Mouse (Mus musculus) thymus, postnatal 10 days (tissue): ENCODE results near the gene Nat8.
"Not testable (repeated sequence)": the region's sequence is repeated elsewhere in the genome, so short reads cannot be mapped to it uniquely, and the experiment has no call there.

Experiments
- DNase-seq, 2 experiments: peaks; one replicate each; pipeline ENCODE4 v3.0.0; 2021; ENCODE audit warnings: low spot score in 2 of 2

The Nat8 gene

DNA sequence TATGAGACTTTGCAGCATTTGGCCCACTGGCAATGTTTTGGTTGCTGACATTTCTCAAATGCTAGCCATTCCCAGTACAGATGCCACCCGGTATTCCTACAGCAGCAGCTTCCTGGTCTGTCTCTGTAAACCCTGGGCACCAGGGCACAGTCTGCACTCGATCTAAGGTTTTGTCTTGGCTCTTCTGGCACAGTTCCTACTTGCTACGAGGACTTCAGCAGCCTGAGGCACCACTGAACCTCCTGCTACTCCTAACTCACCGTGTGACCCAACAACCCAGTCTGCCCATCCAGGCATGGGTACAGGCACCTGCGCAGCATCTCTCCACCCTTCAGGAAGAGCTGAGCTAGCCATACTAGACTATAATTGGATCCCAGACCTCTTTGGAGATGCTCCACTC is 4.2 kb upstream of the Nat8 start:
- DNase-seq = not testable (repeated sequence)

DNA sequence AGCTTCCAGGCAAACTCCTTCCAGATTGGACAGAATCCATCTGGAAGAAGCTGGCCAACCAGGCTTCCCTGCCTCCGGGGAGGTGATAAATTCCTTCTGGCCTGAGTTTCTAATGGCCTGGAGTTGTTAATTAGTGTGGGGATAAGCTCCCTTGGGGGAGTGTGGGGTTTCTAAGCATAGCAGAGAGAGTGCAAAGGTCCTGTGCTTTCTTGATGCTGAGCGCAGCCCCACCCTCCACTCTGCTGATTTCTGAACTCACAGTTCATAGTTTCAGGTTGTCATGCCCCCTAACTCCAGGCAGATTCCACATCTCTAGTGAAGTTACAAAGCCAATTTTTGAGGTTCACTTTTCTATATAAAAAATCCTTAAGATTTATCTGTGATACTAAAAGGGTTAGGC is 3.2 kb upstream of the Nat8 start:
- not testable (repeated sequence) for DNase-seq

DNA sequence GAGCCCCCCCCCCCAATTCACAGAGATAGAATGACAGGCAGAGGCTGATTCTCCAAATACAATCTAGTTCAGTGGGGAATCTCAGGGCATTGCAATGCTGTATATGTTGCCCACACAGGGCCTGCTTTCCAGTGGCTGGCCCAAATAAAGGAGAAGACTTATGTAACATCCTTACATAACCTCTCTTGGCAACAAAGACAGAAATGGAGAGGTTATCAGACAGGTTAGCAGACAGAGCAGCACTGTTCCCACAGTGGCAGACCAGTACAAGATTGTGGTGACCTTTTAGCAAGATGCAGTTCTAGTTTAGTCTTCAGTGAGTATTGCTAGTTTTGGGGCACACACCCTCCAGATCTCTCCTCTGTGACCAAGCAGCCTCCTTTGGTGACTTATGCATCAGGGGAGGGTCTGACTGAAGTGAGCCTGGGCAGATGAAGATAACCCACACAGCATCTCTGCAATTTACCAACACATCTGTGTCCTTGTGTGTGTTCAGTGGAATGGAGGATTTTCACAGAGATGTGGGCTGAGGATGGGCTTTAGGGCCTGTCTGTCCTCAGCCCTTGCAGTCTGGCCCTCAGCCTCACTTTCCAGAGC is 2.7 kb upstream of the Nat8 start:
- DNase-seq = not testable (repeated sequence)

DNA sequence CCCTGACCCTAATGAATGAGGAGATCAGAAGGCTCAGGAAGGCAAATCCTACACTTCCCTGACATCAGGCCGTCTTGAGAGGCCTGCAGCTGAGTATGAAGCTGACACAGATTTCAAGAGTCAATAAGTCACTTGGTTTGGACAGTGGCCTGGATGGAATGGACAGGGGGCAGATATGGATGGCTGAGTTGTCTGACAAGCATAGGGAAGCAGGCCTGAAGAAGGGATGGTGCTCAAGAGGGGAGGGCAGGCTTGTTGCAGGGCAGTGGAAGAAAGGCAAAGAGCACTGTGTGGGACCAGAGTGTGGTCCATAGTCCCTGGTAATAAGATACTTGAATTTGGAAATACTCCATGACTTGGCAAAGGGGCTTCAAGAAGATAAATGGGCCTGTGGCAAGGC is 2.4 kb downstream of the Nat8 start:
- DNase-seq = no peak

DNA sequence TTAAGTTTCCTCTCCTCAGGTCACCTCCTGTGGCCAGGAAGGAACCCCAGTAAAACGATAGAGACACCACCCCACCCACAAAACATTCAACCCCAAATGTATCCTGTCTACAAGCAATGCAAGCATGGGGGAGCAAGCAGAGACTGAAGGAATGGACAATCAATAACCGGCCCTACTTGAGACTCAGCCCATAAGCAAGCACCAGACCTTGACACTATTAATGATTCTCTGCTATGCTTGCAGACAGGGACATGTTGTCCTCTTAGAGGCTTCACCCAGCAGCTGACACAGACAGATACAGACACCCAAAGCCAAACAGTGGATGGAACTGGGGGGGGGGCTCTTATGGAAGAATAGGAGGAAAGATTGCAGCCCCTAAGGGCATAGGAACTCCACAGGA is 6.0 kb downstream of the Nat8 start:
- DNase-seq = no peak

DNA sequence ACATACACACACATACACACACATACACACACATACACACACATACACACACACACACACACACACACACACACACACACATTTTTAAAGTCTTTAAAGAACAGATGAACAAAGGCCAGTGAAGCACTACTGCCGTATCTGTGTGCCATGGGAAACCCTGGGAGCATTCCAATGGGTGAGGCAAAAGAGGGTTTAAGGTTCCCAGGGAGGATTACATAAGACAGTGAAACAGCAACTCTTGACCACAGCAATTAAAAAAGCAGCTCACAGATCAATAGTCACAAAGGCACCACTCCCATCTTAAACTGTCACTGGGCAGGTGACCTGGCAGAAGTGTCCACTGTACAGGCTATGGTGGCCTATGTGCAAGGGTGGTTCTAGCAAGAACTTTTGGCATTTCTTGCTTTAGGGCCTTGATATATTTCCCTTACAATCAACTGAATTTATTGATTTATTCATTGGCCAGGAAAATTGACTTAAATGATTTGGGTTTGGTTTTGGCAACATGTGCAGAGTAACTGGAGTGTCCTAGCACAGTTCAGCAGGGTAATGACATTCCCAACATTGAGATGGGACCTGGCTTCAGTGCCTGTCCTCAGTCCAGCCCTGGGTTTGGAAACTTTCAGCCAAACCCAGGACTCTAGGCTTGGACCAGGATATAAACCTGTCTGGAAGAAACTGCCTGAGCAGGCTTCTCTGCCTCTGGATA is 8.3 kb downstream of the Nat8 start:
- DNase-seq = no peak

DNA sequence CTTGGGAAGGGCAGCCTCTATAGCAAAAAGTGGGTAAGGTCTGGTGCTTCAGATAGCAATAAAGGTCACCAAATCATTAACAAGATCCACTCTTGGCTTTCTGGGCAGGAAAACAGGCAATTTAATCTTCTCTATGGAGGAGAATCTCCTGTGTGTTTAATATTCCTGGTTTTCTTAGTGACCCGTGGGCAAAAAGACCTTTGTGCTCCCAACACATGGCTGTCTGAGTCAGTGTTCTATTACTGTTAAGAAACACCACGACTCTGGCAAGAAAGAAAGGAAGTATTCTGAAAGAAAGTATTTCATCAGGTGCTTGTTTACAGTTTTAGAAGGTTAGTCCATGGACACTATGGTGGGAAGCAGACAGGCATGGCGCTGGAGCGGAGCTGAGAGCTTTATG is 9.6 kb downstream of the Nat8 start:
- no peak for DNase-seq

DNA sequence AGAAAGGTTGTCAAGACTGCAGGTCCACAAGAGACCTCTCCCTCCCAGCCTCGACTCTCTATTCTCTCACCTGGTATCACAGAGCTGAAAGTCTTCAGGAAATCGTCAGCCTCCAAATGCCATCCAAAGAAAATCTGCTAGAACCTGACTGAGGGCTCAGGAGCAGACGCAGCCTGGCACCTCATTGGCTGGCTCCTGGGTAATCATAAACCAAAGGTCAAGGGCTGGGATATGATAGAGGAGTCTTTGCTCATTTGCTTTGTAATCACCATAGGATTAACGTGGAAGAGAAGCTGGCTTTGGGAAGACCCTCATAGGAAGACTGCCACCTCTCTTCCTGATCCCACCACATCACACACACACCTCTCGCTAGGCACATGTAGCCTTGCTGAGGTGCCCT is 11.0 kb downstream of the Nat8 start, which contains the start of the genes Nat8f6 and Nat8f5:
Gene Nat8f6, minus strand, starts transcription at position 118 of the 400 bp plus-strand sequence.
Gene Nat8f5, minus strand, starts transcription at position 136 of the 400 bp plus-strand sequence.
- DNase-seq = no peak

DNA sequence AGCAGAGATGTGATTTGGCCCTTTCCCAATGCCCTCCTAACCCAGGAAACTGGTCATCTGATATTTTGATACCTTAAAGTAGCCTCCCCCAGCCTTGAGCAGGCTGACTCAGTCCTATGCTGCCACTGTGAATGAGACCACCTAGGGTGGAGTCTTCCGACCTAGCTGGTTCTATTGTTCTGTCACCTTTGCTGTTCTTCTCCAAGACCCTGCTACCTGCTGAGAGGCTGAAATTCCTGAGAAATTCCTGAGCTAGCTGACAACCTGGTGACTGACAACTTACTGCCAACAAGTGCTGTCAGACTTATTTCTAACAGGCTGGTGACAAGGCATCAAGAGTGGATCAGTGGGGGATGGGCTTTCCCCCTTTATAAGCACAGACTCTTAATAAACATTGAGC is 13.5 kb downstream of the Nat8 start:
- no peak for DNase-seq

DNA sequence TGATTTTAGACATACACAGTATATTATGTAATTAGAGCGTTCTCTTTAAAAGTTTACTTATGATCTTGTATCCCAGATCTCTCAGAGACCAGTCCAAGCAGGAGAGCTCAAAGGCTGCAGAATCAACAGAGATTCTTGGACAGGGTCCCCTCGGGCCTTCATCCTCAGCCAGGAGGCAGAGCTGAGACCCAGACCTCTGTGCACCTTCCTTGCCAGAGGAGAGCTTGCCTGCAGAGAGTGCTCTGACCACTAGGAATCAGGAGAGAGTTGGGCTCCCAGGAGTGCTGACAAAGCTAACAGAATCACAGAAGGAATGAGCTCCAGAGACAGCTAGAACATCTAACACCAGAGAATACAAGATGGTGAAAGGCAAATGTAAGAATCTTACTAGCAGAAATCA is 18.5 kb downstream of the Nat8 start:
- DNase-seq = no peak

DNA sequence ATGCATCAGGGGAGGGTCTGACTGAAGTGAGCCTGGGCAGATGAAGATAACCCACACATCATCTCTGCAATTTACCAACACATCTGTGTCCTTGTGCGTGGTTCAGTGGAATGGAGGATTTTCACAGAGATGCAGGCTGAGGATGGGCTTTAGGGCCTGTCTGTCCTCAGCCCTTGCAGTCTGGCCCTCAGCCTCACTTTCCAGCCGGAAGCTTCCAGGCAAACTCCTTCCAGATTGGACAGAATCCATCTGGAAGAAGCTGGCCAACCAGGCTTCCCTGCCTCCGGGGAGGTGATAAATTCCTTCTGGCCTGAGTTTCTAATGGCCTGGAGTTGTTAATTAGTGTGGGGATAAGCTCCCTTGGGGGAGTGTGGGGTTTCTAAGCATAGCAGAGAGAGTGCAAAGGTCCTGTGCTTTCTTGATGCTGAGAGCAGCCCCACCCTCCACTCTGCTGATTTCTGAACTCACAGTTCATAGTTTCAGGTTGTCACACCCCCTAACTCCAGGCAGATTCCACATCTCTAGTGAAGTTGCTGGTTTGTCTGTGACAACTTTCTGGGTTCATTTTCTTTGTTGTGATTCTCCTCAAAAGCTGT is 20.8 kb downstream of the Nat8 start:
- not testable (repeated sequence) for DNase-seq

DNA sequence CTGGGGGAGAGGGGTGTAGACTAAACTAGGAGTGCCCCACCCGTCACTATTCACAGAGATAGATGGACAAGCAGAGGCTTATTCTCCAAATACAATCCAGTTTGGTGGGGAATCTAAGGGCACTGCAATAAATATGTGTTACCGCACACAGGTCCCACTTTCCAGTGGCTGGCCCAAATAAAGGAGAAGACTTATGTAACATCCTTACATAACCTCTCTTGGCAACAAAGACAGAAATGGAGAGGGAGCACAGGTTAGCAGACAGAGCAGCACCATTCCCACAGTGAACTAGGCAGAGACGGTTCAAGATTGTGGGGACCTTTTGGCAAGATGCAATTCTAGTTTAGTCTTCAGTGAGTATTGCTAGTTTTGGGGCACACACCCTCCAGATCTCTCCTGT is 21.4 kb downstream of the Nat8 start:
- not testable (repeated sequence) for DNase-seq

DNA sequence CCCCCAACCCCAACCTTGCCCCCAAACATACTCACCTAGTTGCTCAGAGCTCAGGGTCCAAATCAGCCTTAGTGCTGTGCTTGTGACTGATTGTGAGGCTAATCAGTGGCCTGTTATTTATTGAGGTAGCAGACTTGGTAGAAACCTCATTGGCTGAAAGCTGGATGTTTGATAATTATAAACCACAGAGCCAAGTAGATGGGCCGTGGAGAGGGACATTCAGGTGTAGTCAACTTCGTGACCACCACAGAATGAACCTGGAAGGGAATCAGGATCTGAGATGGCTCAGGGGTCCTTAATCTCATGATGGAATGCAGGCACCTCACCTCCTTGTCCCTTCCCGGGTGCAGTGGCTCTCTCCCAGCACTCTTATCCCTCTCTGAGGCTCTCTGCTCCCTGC is 22.1 kb downstream of the Nat8 start:
- DNase-seq = not testable (repeated sequence)

DNA sequence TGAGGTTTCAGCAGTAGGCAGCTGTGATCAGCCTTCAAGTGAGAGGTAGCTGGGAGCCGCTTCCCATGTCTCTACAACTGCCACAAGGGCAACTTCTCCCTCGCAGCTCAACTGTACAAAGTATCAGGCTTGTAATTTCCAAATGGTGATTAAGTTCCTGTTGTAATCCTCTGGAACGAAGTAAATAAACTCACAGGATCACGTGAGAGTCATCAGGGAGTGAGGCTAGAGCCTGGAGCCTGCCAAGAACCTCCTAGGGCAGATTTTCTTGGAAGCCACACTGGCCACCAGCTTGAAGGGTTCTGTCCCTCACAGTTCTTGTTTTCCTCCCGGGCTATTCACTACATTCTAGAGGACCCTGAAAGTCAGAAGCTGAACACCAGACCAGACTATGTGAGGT is 28.7 kb downstream of the Nat8 start:
- DNase-seq = not testable (repeated sequence)
